Mouse (Mus musculus) retina, postnatal 7 days (tissue): ENCODE results near the gene Unc79.
A peak's percentile ranks its signal among the peaks of the same experiment; 100 is the strongest.

Source experiments
- DNase-seq: peaks from one replicate; pipeline ENCODE4 v3.0.0-alpha.2; 2012; ENCODE audit warnings: low read depth, low spot score

Unc79 gene

DNA sequence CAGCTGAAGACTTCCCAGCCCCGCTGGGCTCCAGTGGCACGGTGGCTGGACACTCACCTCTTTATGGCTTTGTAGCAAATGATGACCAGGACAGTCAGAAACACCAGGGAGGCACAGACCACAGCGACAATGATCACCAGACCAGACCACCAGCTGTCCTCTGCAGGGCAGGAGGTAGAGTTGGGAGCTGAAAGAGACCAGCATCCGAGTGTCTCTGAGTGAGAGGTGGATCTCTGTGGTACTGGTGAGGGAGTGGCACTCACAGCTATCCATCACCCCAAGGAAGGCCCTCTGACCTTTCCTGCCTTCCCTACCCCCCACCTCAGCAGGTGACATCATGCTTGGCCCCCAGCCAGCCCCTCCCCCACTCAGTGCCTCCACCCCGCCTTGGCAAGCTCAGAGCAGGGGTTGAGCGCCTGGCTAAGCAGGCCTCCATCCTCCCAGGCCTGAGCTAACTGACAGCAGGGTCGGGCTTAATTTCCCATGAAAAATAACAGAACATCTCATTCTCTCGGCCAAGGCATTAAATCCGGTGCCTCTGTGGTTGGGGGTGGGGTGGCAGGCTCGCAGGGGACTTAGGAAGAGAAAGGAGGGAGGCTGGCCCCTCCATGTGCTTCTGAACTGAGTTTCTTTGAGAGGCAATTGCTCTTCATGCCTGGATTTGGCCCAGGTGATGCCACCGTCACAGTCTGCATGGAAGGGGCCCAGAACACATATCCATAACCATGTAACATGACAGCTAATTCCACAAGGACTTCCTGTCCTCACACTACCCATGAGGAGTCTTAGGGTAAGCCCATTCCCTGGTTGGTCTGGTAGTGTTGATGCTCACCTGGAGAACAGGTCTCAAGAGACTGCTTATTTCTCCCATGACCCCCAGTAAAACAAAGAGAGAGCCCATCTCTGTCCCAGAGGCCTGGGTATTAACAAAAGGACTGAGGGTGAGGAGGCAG lies 254.2 kb downstream of the Unc79 start:
- DNase-seq: peak; percentile 54

GRCm38 (mm10) chr12:103205561-103205960 lies 256.9 kb downstream of the Unc79 start:
- peak; percentile 63 for DNase-seq

DNA sequence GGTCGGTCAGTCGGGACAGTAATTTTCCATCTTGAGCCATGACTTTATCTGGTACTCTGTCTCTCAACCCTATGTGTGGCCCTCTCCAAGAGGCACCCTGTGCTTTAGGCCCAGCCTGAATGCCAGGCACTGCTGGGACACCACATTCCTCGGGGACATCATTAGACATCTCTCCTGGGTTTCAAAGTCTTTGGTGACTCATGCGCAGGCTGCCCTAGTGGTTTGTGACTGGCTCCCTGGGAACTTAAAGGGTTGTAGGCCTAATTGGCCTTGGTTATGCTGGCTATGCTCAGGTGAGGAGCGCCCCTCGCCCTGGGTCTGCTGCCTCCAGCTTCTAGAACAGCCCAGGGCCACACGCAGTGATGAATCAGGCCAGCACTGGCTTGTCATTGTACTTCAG lies 260.9 kb downstream of the Unc79 start:
- DNase-seq: no peak

DNA sequence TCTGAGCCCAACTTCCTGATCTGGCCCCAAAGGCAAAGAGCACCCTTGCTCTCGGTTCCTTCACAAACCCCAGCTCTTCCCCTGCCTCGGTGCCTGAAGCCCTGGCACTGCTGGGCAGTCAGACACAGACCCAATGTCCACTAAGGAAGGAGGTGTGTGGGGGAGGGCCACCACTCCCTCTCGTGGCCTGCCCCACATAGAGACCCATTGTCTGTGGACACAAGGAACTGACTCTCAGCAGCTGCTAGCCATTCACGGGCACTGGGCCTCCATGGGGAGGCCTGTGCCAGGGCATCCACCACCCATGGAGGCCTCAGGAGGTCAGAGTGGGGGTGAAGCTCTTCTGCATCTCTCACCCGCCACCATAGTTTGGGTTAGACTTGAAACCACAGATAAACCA lies 262.4 kb downstream of the Unc79 start:
- no peak for DNase-seq

GRCm38 (mm10) chr12:103213591-103213990 lies 264.9 kb downstream of the Unc79 start:
- DNase-seq: no peak

DNA sequence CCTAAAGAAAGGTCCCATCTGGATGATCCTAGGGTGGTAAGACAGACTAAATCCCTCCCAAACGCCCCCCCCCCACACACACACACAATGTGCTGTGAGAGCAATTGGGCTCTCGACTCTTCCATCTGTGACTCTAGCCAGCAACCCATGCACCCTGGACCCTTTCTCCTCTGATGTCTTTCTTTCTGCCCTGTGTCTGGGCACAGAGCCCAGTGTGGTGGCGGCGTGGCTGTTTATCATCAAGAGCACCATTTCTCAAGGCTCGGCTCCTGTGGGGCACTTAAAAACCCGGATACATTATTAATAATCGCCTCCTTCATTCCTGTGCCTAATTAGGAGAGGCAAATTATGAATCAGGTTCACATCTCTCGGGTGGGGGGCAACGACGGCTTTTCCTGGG lies 265.6 kb downstream of the Unc79 start:
- no peak for DNase-seq

GRCm38 (mm10) chr12:103214797-103215196 lies 266.1 kb downstream of the Unc79 start:
- no peak for DNase-seq

DNA sequence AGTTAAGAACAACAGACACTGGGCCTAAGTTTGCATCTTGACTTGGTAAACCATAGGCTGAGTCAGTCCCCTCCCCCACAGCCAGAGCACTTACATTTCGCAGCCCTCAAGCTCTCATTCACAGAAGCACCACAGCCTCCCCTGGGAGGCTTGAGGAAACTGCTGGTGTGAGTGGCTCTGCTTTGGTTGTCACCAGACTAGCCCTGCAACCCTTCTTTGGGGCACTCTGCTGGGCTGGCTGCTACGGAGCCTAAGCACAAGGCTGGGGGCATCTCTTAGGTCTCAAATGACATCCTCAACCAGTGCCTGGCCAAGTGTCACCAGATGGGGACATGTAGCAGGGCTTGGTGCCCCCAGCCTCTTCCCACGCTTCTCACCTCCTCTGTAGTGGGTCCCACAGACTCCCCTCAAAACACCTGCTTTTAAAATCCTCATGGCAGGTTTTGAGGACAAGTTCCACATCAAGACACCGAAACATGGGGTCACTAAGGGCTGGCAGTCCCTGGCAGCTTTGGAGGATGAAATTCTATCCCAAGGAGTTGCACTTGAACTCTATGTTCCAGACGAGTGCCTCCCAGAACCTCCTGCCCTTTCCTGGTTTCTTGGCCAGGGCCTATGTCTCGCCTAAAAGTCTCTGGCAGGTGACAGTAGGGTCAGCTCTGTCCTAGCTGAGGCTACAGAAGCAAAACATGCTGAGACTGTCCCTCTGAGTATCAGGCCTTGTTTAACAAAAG lies 267.4 kb downstream of the Unc79 start:
- no peak for DNase-seq

DNA sequence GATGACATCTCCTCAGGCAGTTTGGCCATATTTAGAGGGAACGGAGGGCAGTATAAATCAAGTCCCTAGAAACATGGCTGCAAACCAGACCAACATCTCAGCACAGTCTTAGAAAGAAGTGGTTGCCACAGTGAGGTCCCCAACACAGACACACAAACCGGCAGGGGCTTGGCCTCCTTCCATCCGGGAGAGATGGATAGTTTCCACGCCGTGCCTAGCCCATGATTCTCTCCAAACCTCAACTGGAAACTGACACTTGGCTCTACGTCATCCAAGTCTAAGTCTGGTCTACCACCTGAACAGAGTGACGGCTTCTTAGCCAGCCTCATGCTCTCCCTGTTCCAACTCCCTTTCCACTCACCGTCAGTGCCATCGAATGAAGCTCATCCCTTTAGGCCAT lies 275.0 kb downstream of the Unc79 start:
- no peak for DNase-seq

- no peak for DNase-seq
These were observed 277.5 kb downstream of the Unc79 start for GRCm38 (mm10) chr12:103226121-103226520.

DNA sequence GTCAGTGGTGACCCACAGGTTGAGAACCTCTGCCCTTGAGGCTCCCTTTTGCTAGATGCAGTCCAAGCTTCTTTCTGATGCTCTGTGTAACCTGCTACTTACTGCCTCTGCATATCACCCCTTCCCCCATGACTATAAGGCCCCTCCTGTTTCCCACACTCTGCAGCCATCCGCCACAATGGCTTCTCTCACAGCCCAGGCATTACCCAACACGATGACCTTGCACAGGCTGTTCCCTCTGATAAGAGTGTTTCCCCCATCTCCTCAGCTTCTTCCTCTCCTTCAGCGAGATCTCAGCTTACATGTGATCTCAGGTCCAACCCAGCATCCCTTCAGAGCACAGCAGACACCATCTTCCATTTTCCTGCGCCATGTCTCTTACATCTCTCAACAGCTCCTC lies 280.4 kb downstream of the Unc79 start:
- DNase-seq: no peak
